Mouse (Mus musculus): ENCODE results near the gene Wdr73.

GRCm38 (mm10) chr7:80860227-80860626 lies 40.8 kb downstream of the Wdr73 start:
- no peak for TF ChIP-seq EP300 (IDR thresholded peaks at IDR 0.05; ENCODE audit: insufficient read depth, low read depth, low read length)
- TF ChIP-seq POLR2A (IDR thresholded peaks at IDR 0.05; ENCODE audit: insufficient read depth, low read depth, low read length): no peak
